Mouse (Mus musculus) forebrain, embryonic 10.5 days (tissue): ENCODE data around the gene Hyal1. TPM values are rescaled to one million over a fixed set of nuclear protein-coding genes. Genes with fewer than 3 reads are reported as not detected.
A peak's percentile ranks its signal among the peaks of the same experiment; 100 is the strongest.

Source experiments
- DNase-seq: peaks from one replicate; pipeline ENCODE4 v3.0.0-alpha.2; 2017; ENCODE audit warnings: low spot score; ENCODE audit errors: extremely low spot score
- H3K27ac ChIP-seq: fragments of 300-500 bp; sonication (generic); 2 replicates; pipeline ENCODE4 v1.5.1; 2016; ENCODE audit warnings: mild to moderate bottlenecking
- H3K27me3 ChIP-seq: fragments of 300-500 bp; sonication (generic); 2 replicates; pipeline ENCODE4 v1.6.1; 2016; ENCODE audit warnings: mild to moderate bottlenecking; ENCODE audit not compliant: poor library complexity, severe bottlenecking
- H3K36me3 ChIP-seq: fragments of 300-500 bp; sonication (generic); replicated peaks from 2 replicates; pipeline ENCODE4 v1.6.1; 2016; ENCODE audit warnings: mild to moderate bottlenecking, moderate library complexity
- H3K4me1 ChIP-seq: fragments of 300-500 bp; sonication (generic); 2 replicates; pipeline ENCODE4 v1.6.1; 2016
- H3K4me3 ChIP-seq: fragments of 300-500 bp; sonication (generic); 2 replicates; pipeline ENCODE4 v1.5.1; 2016; ENCODE audit warnings: mild to moderate bottlenecking, moderate library complexity
- H3K9me3 ChIP-seq: fragments of 300-500 bp; sonication (generic); 2 replicates; pipeline ENCODE4 v1.6.1; 2016; ENCODE audit warnings: mild to moderate bottlenecking, moderate library complexity
- WGBS: fragments of 180-500 bp; shearing (Covaris S2); methylation state at CpG from one replicate; pipeline ENCODE4 v1.1.7; 2016; 5-methylcytosine and 5-hydroxymethylcytosine counted together
- polyA plus RNA-seq: library from polyadenylated mRNA; unstranded; fragments of >200 nt; fragmentation: Nextera tagmentation; extraction: Ambion mirVana; gene quantifications from 2 replicates; pipeline ENCODE4 v1.2.1, GENCODE M21; 2016

The Hyal1 gene
- polyA plus RNA-seq = 6.8 and 7.4 TPM in 2 replicates

DNA sequence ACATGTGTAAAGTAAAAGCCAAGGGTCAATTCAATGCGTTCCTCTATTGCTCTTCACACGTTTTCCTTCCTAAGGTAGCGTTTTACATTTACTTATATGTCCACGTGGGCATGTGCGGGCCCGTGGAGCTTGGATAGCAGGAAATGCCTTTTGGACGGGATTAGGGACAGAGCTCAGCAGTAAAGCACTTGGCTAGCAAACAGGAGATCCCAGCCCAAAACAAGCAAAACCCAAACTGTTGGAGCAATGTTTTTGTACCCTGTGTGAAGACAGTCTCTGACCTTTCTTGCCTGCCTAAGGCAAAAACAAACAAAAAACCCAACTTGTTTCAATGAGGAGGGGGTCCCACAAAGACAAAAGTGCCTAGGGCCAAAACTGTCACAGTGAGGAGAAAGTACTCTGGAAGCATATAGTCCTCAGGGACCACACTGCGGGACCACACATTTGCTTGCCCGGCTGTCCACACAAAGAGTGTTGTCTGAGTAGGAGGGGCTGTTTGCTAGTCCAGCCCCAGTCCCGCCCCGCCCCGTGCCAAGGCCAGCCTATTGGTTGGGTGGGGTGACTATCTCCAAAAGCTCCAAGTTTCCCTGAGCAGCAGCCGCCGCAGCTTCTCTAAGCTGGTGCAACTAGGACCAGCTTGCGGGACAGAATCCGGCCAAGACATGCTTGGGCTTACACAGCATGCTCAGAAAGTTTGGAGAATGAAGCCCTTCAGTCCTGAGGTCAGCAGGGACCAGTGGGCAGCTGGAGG is at the start of gene Hyal1:
Gene Hyal1, plus strand, starts transcription at position 571 of the 751 bp plus-strand sequence.
- DNase-seq = peak; percentile 87
- WGBS = 27% methylated on average over 16 of the region's 16 CpGs
- Histone ChIP-seq H3K27me3 (no peaks in the 10 kb centered on the region), H3K4me1 (peaks cover 69% of the 10 kb centered on the region), H3K36me3 (peaks cover 45% of the 10 kb centered on the region), H3K27ac (peak within 1 kb of the TSS; percentile 86), H3K4me3 (peak within 1 kb of the TSS; percentile 52), H3K9me3 (peaks cover 3% of the 10 kb centered on the region; the same call in 1 of the 2 replicates)

- under 1% methylated on average over 48 of the region's 48 CpGs for WGBS
- H3K27ac ChIP-seq = peak within 1 kb of the TSS; percentile 88
- DNase-seq = peak; percentile 93
- peaks cover 43% of the 10 kb centered on the region for H3K4me1 ChIP-seq
- H3K27me3 ChIP-seq = peaks cover 6% of the 10 kb centered on the region; the same call in 1 of the 2 replicates
- peaks cover 25% of the 10 kb centered on the region for H3K36me3 ChIP-seq
- peak within 1 kb of the TSS; percentile 72 for H3K4me3 ChIP-seq
- H3K9me3 ChIP-seq = no peaks in the 10 kb centered on the region
Measured at GRCm38 (mm10) chr9:107533791-107534407, 42.8 kb upstream of the Hyal1 start, which contains the start of gene Tmem115. Gene Tmem115 (plus strand): TSS chr9:107533945.

GRCm38 (mm10) chr9:107534408-107535202 is 42.1 kb upstream of the Hyal1 start:
- no peaks in the 10 kb centered on the region for H3K9me3 ChIP-seq
- peaks cover 1% of the 10 kb centered on the region; the same call in 1 of the 2 replicates for H3K27me3 ChIP-seq
- peak overlapping the region; percentile 88 for H3K27ac ChIP-seq
- H3K36me3 ChIP-seq = peaks cover 32% of the 10 kb centered on the region
- no peak for DNase-seq
- H3K4me3 ChIP-seq = peak overlapping the region; percentile 72
- H3K4me1 ChIP-seq = peaks cover 43% of the 10 kb centered on the region
- under 1% methylated on average over 40 of the region's 40 CpGs for WGBS

GRCm38 (mm10) chr9:107538231-107538630 is 38.5 kb upstream of the Hyal1 start:
- Histone ChIP-seq H3K27ac (no peak overlapping the region), H3K27me3 (no peaks in the 10 kb centered on the region), H3K4me1 (peaks cover 70% of the 10 kb centered on the region), H3K4me3 (0 out of 2 replicates have a peak overlapping the region, but pooled peaks have one; percentile 72), H3K9me3 (no peaks in the 10 kb centered on the region), H3K36me3 (peaks cover 41% of the 10 kb centered on the region)
- DNase-seq = no peak
- 92% methylated on average over 7 of the region's 7 CpGs for WGBS

DNA sequence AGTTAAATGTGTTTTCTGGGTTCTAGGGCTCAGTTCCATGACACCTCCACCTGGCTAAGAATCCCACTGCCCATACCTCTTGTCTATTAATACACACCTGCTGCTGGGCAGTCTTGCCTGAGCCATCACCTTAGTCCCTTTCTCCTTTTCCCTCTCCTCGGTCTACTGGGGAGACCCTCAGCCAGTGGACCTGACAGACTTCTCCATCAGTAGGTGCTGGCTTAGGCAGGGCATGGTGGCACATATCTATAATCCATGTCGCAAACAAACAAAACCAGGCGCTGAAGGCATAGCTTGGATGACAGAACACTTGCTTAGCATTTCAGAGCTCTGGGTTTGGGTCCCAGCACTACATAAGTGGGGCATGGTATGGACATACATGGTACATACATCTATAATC is 38.0 kb upstream of the Hyal1 start:
- WGBS = 90% methylated on average over 3 of the region's 3 CpGs
- Histone ChIP-seq H3K36me3 (peaks cover 46% of the 10 kb centered on the region), H3K9me3 (no peaks in the 10 kb centered on the region), H3K4me3 (no peak overlapping the region), H3K27me3 (no peaks in the 10 kb centered on the region), H3K27ac (no peak overlapping the region), H3K4me1 (peaks cover 68% of the 10 kb centered on the region)
- DNase-seq = no peak

DNA sequence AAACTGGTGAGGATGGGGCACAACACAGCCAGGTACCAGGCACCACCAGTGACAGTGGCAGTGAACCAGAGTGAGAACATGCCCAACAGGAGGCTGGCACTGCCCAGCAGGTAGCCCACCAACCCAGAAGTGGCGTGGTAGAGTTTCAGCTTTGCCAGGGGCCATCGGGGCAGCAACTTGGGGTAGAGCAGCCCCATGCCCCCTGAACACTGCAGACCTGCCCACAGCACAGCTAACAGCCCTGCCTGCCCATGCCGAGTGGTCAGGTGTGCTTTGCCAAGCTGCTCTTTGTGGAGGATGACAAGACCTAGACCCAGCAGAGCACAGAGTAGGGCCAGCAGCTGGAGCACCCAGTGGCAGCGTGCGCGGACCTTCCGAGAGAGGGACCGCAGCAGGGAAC is 36.8 kb upstream of the Hyal1 start:
- no peaks in the 10 kb centered on the region for H3K9me3 ChIP-seq
- no peak overlapping the region for H3K27ac ChIP-seq
- peaks cover 60% of the 10 kb centered on the region for H3K4me1 ChIP-seq
- WGBS = 94% methylated on average over 8 of the region's 8 CpGs
- no peak for DNase-seq
- no peak overlapping the region; the same call in 1 of the 2 replicates for H3K4me3 ChIP-seq
- H3K27me3 ChIP-seq = no peaks in the 10 kb centered on the region
- peaks cover 58% of the 10 kb centered on the region for H3K36me3 ChIP-seq

DNA sequence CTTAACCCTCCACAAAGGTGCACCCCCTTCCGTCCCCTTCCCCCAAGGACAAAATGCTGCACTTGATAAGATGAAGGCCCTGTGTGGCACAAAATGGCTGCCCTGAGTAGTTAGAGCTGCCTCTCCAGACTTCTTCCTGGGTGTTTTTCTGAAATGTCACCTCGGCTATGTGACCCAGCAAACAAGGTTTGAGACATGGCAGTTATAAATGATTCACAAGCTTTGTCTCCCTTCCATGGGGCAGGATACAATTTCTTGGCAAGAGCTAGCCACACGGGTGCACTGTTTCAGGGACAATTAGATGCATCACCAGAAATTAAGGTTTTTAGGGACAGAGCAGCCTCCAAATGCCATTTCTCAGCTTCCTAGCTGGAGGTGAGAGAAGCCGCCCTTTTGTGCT is 36.3 kb upstream of the Hyal1 start:
- peak overlapping the region; percentile 70; the same call in 1 of the 2 replicates for H3K4me3 ChIP-seq
- peaks cover 63% of the 10 kb centered on the region for H3K36me3 ChIP-seq
- no peaks in the 10 kb centered on the region for H3K9me3 ChIP-seq
- no peaks in the 10 kb centered on the region for H3K27me3 ChIP-seq
- peaks cover 55% of the 10 kb centered on the region for H3K4me1 ChIP-seq
- 81% methylated on average over 4 of the region's 4 CpGs for WGBS
- H3K27ac ChIP-seq = no peak overlapping the region
- no peak for DNase-seq

DNA sequence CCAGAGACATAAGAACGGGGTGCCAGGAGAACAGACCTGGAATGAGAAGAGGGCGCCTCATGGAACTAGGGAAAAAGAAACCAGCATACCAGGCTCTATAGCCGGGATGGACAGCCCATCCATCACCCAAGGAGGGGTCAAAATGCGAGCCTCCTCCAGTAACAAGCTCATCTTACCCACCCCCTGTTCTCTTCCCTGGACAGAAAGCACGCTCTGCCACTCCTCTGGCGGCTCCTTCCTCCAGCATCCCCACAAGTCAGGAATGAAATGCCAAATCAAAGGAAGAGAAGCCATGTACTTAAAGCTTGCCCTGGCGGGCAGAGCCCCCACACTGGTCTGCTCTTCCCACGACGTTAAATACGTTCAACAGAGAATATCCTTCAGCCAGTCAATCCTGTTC is 35.7 kb upstream of the Hyal1 start:
- DNase-seq = no peak
- H3K36me3 ChIP-seq = peaks cover 63% of the 10 kb centered on the region
- H3K4me1 ChIP-seq = peaks cover 53% of the 10 kb centered on the region
- H3K27me3 ChIP-seq = no peaks in the 10 kb centered on the region
- 38% methylated on average over 10 of the region's 10 CpGs for WGBS
- H3K9me3 ChIP-seq = no peaks in the 10 kb centered on the region
- H3K27ac ChIP-seq = 0 out of 2 replicates have a peak overlapping the region, but pooled peaks have one; percentile 87
- peak overlapping the region; percentile 70 for H3K4me3 ChIP-seq

- peaks cover 60% of the 10 kb centered on the region for H3K36me3 ChIP-seq
- peak; percentile 96 for DNase-seq
- peaks cover 53% of the 10 kb centered on the region for H3K4me1 ChIP-seq
- WGBS = under 1% methylated on average over 46 of the region's 46 CpGs
- peak within 1 kb of the TSS; percentile 87 for H3K27ac ChIP-seq
- H3K4me3 ChIP-seq = peak within 1 kb of the TSS; percentile 70
- no peaks in the 10 kb centered on the region for H3K27me3 ChIP-seq
- H3K9me3 ChIP-seq = no peaks in the 10 kb centered on the region
Measured at GRCm38 (mm10) chr9:107541474-107542351, 35.0 kb upstream of the Hyal1 start, which contains the start of the genes Cyb561d2 and Nprl2. Gene Cyb561d2 (minus strand): TSS chr9:107542193. Gene Nprl2 (plus strand): TSS chr9:107542226.

DNA sequence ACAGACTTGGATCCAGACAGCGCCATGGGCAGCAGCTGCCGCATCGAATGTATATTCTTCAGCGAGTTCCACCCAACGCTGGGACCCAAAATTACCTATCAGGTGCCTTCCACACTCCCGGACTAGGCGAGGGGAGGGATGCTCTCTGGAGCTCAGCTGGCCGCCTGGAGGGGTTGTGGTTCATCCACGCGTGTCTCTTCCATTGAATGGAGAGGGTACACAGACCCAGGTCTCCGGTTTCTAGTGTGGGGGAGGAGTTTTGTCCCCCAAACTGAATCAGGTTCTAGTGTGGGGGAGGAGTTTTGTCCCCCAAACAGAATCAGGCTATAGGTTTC is 34.4 kb upstream of the Hyal1 start:
- Histone ChIP-seq H3K9me3 (no peaks in the 10 kb centered on the region), H3K36me3 (peaks cover 54% of the 10 kb centered on the region), H3K4me3 (peak overlapping the region; percentile 70), H3K27ac (peak overlapping the region; percentile 87), H3K27me3 (peaks cover 1% of the 10 kb centered on the region; the same call in 1 of the 2 replicates), H3K4me1 (peaks cover 53% of the 10 kb centered on the region)
- no peak for DNase-seq
- WGBS = under 1% methylated on average over 11 of the region's 11 CpGs

- Histone ChIP-seq H3K36me3 (peaks cover 50% of the 10 kb centered on the region), H3K4me3 (peak overlapping the region; percentile 70), H3K27ac (peak overlapping the region; percentile 87; the same call in 1 of the 2 replicates), H3K4me1 (peaks cover 53% of the 10 kb centered on the region), H3K9me3 (no peaks in the 10 kb centered on the region), H3K27me3 (peaks cover 5% of the 10 kb centered on the region)
- WGBS = 52% methylated on average over 8 of the region's 8 CpGs
- no peak for DNase-seq
Measured at GRCm38 (mm10) chr9:107542721-107543120, 34.0 kb upstream of the Hyal1 start.
